Mouse (Mus musculus) CH12.LX (cell line): ENCODE results near the gene Lipc. TPM values are rescaled to one million over a fixed set of nuclear protein-coding genes. Genes with fewer than 3 reads are reported as not detected.

Experiments used
- DNase-seq: peaks from one replicate; pipeline ENCODE4 v3.0.0-alpha.2; 2013; ENCODE audit errors: extremely low read depth
- H3K27ac ChIP-seq: 2 replicates; pipeline ENCODE4 v1.5.1; 2012; ENCODE audit warnings: low read depth, mild to moderate bottlenecking, control low read depth, moderate library complexity; ENCODE audit not compliant: insufficient read depth
- H3K27me3 ChIP-seq: replicated peaks from 2 replicates; pipeline ENCODE3; 2012; ENCODE audit warnings: inconsistent platforms
- H3K36me3 ChIP-seq, 2 experiments: replicated peaks in 1 of 2; 2 replicates each; pipeline versions ENCODE3 to v1.6.1; 2012; ENCODE audit warnings: inconsistent platforms in 1 of 2, low read length in 1 of 2, mild to moderate bottlenecking in 1 of 2, mixed read lengths in 1 of 2, moderate library complexity in 1 of 2; ENCODE audit not compliant: control insufficient read depth in 1 of 2, insufficient read depth in 1 of 2
- H3K4me1 ChIP-seq, 2 experiments: 2 replicates each; pipeline ENCODE4 v1.6.1; 2012; ENCODE audit warnings: inconsistent platforms in 1 of 2, moderate library complexity in 1 of 2; ENCODE audit not compliant: insufficient read depth in 2 of 2, control insufficient read depth in 1 of 2
- H3K4me2 ChIP-seq: 2 replicates; pipeline ENCODE4 v1.6.1; 2012; ENCODE audit warnings: low read depth, mild to moderate bottlenecking, control low read depth; ENCODE audit not compliant: poor library complexity, insufficient read depth, severe bottlenecking
- H3K4me3 ChIP-seq, 3 experiments: fragments of 150-350 bp in 1 of 3; sonication (generic) in 1 of 3; replicated peaks in 1 of 3; 2 replicates each; pipeline versions ENCODE3 to v1.5.1; 2011 to 2012; ENCODE audit warnings: low read depth in 2 of 3, low read length in 2 of 3, mild to moderate bottlenecking in 2 of 3, moderate library complexity in 2 of 3, control low read depth in 1 of 3, improper control_type of control experiment in 1 of 3, inconsistent platforms in 1 of 3, mixed read lengths in 1 of 3; ENCODE audit not compliant: poor library complexity in 1 of 3
- H3K79me2 ChIP-seq: replicated peaks from 2 replicates; pipeline ENCODE4 v1.6.1; 2012; ENCODE audit warnings: mild to moderate bottlenecking, moderate library complexity; ENCODE audit not compliant: control insufficient read depth, poor library complexity, insufficient read depth, severe bottlenecking; ENCODE audit errors: extremely low read depth
- H3K9ac ChIP-seq: 2 replicates; pipeline ENCODE4 v1.6.1; 2012; ENCODE audit warnings: low read depth, mild to moderate bottlenecking, control low read depth, moderate library complexity; ENCODE audit not compliant: insufficient read depth
- H3K9me3 ChIP-seq: replicated peaks from 2 replicates; pipeline ENCODE3; 2012; ENCODE audit warnings: low read length, inconsistent platforms, mixed read lengths
- CTCF ChIP-seq, 2 experiments: IDR thresholded peaks in 1 of 2; conservative IDR thresholded peaks in 1 of 2; 2 replicates each; pipeline ENCODE4 v1.5.1; 2011 to 2012; ENCODE audit warnings: low read depth in 2 of 2, low read length in 2 of 2, improper control_type of control experiment in 1 of 2, inconsistent platforms in 1 of 2, mild to moderate bottlenecking in 1 of 2, moderate library complexity in 1 of 2
- ELF1 ChIP-seq: IDR thresholded peaks from 2 replicates; pipeline ENCODE4 v1.6.1; 2014; ENCODE audit warnings: low read depth, mild to moderate bottlenecking, inconsistent platforms, low read length, improper control_type of control experiment
- KAT2A ChIP-seq: IDR thresholded peaks from 2 replicates; pipeline ENCODE4 v1.6.1; 2012; ENCODE audit warnings: low read length, improper control_type of control experiment, inconsistent platforms; ENCODE audit not compliant: insufficient replicate concordance
- MAX ChIP-seq: IDR thresholded peaks from 2 replicates; pipeline ENCODE4 v1.6.1; 2011; ENCODE audit warnings: low read length, improper control_type of control experiment
- MEF2A ChIP-seq: IDR thresholded peaks from 2 replicates; pipeline ENCODE4 v1.6.1; 2014; ENCODE audit warnings: low read depth, mild to moderate bottlenecking, inconsistent platforms, low read length, improper control_type of control experiment, borderline replicate concordance
- MYC ChIP-seq: IDR thresholded peaks from 2 replicates; pipeline ENCODE4 v1.6.1; 2011; ENCODE audit warnings: low read depth, mild to moderate bottlenecking, improper control_type of control experiment, low read length
- POLR2A ChIP-seq: IDR thresholded peaks from 2 replicates; pipeline ENCODE4 v1.6.1; 2011; ENCODE audit warnings: low read depth, mild to moderate bottlenecking, improper control_type of control experiment, low read length
- RAD21 ChIP-seq: IDR thresholded peaks from 2 replicates; pipeline ENCODE4 v1.6.1; 2011; ENCODE audit warnings: low read depth, mild to moderate bottlenecking, low read length, improper control_type of control experiment, moderate library complexity
- SMC3 ChIP-seq: IDR thresholded peaks from 2 replicates; pipeline ENCODE4 v1.6.1; 2011; ENCODE audit warnings: low read depth, low read length, improper control_type of control experiment
- USF1 ChIP-seq: IDR thresholded peaks from 2 replicates; pipeline ENCODE4 v1.6.1; 2014; ENCODE audit warnings: low read depth, mild to moderate bottlenecking, inconsistent platforms, low read length, improper control_type of control experiment
- USF2 ChIP-seq: conservative IDR thresholded peaks from 2 replicates; pipeline ENCODE4 v1.6.1; 2011; ENCODE audit warnings: low read depth, low read length, improper control_type of control experiment
- ZC3H11A ChIP-seq: IDR thresholded peaks from 2 replicates; pipeline ENCODE4 v1.6.1; 2012; ENCODE audit warnings: low read depth, mild to moderate bottlenecking, inconsistent platforms, low read length, improper control_type of control experiment
- dilution Hi-C: fragments of 300-500 bp; cut with MboI; formaldehyde crosslinking; loops from 2 replicates; pipeline ENCODE4 v1.14.3; 2020; ENCODE audit warnings: low sequenced_read_pairs; ENCODE audit not compliant: extremely low pct_unique_long_range_greater_than_20kb, extremely low pct_ligation_motif_present
- in situ Hi-C: fragments of 300-500 bp; cut with MboI; formaldehyde crosslinking; loops from 3 replicates; pipeline ENCODE4 v1.14.3; 2019; ENCODE audit warnings: low sequenced_read_pairs, low pct_ligation_motif_present, low pct_unique_long_range_greater_than_20kb, mixed read lengths
- polyA plus RNA-seq: library from polyadenylated mRNA; unstranded; fragments of >175 nt; gene quantifications from 2 replicates; pipeline ENCODE4 v1.2.1, GENCODE M21; 2012; ENCODE audit warnings: low read depth; ENCODE audit not compliant: insufficient read length
- total RNA-seq, 2 experiments: library from RNA; depleted of rRNA; stranded (reverse); fragments of 300-350 nt in 1 of 2; fragments of >200 nt in 1 of 2; gene quantifications; 2 replicates each; pipeline ENCODE4 v1.2.3; 2012 to 2014

Lipc gene
- total and polyA plus RNA-seq, 3 experiments: 5.2 to 24.5 (median 8.6) TPM

GRCm38 (mm10) chr9:70926820-70927588, 25.0 kb downstream of the Lipc start:
- dilution Hi-C loops: no loop called here
- Histone ChIP-seq H3K4me1 (no peaks in the 10 kb centered on the region), H3K4me3 (no peak overlapping the region), H3K4me2 (no peak overlapping the region), H3K27ac (no peak overlapping the region), H3K9me3 (no peaks in the 10 kb centered on the region), H3K36me3 (no peaks in the 10 kb centered on the region), H3K79me2 (no peaks in the 10 kb centered on the region), H3K9ac (no peak overlapping the region), H3K27me3 (no peaks in the 10 kb centered on the region)
- TF ChIP-seq RAD21 (peak; percentile 11), USF1 (no peak)
- in situ Hi-C loops: loop anchor here (10.0 kb wide), 1 partner anchor 252 kb away; the partner anchor contains the start of gene Adam10
- no peak for DNase-seq

- in situ Hi-C loops: loop anchor here (10.0 kb wide), 1 partner anchor 250 kb away; the partner anchor contains the start of gene Adam10
These were observed 26.8 kb downstream of the Lipc start for GRCm38 (mm10) chr9:70925225-70925624.

GRCm38 (mm10) chr9:70924763-70925162, 27.3 kb downstream of the Lipc start:
- H3K27ac ChIP-seq: no peak overlapping the region
- in situ Hi-C loops: loop anchor here (10.0 kb wide), 1 partner anchor 250 kb away; the partner anchor contains the start of gene Adam10
- no peak for TF ChIP-seq ELF1
- TF ChIP-seq RAD21: peak; percentile 77
- TF ChIP-seq POLR2A: no peak
- TF ChIP-seq SMC3: peak; percentile 79
- TF ChIP-seq KAT2A: no peak
- peak; percentile 68; the same call in 1 of the 2 replicates for TF ChIP-seq MYC
- peak; percentile 21 to 70; a peak in 2 of 4 replicates for TF ChIP-seq CTCF (conservative IDR thresholded peaks at IDR 0.05 in 1 of 2, IDR thresholded peaks at IDR 0.05 in 1 of 2; ENCODE audit: low read depth in 2 of 2, low read length in 2 of 2)
- TF ChIP-seq ZC3H11A: peak; percentile 39

More at GRCm38 (mm10) chr9:70925225-70925624, 26.8 kb downstream of the Lipc start:
- dilution Hi-C loops: no loop called here
- H3K9ac ChIP-seq: no peak overlapping the region
- no peak overlapping the region for H3K4me2 ChIP-seq
- DNase-seq: no peak
- TF ChIP-seq USF2: no peak
- TF ChIP-seq MAX: no peak
- TF ChIP-seq MEF2A: no peak
- H3K4me1 ChIP-seq: no peaks in the 10 kb centered on the region
- no peaks in the 10 kb centered on the region for H3K27me3 ChIP-seq
- no peaks in the 10 kb centered on the region for H3K36me3 ChIP-seq
- no peaks in the 10 kb centered on the region for H3K9me3 ChIP-seq
- no peak overlapping the region for H3K4me3 ChIP-seq
- no peaks in the 10 kb centered on the region for H3K79me2 ChIP-seq
- H3K27ac ChIP-seq: no peak overlapping the region

More at GRCm38 (mm10) chr9:70924763-70925162, 27.3 kb downstream of the Lipc start:
- Histone ChIP-seq H3K27me3 (no peaks in the 10 kb centered on the region), H3K9me3 (no peaks in the 10 kb centered on the region), H3K4me1 (no peaks in the 10 kb centered on the region), H3K4me2 (no peak overlapping the region), H3K36me3 (no peaks in the 10 kb centered on the region), H3K4me3 (no peak overlapping the region), H3K79me2 (no peaks in the 10 kb centered on the region), H3K9ac (no peak overlapping the region)
- DNase-seq: peak; percentile 37
- dilution Hi-C loops: no loop called here
